Mouse (Mus musculus): ENCODE results near the gene Mical3. TPM values are rescaled to one million over a fixed set of nuclear protein-coding genes. Genes with fewer than 3 reads are reported as not detected.

The Mical3 gene
- polyA plus RNA-seq, 1 experiment from 2014 or later = 17.0 TPM

DNA sequence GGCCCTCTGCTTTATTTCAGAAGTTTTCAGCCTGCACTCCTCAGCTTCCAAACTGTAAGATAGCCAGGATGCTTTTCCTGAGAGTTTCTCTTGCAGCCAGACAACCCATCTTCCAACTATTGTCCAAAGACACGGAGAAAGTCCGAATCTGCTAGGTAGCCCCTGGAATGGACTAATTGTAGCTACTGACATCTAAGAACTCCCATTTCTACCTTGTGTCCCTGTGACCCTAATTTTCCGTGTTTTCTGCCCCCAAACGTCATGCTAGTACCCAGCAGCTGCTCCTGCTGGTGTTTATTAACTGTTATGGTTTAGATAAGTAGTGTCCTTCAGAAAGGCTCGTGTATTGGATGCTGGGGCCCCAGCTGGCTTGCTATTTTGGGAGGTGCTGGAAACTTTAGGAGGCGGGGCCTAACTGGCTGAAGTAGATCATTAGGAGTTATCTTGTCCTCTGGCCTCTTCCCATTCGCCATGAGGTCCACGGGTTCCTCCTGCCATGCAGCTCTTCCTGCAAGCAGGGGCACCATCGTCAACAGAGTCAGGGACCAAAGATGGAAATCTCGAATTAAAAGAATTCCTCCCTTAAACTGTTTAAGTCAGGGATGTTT lies 19.2 kb downstream of the Mical3 start:
- Histone ChIP-seq H3K27ac (replicated peaks; ENCODE audit: low read depth, low read length) (no peak overlapping the region; the same call in 1 of the 2 replicates), H3K4me1 (ENCODE audit: control insufficient read depth, insufficient read depth, low read length) (peaks cover 24% of the 10 kb centered on the region), H3K4me2 (ENCODE audit: low read depth, low read length) (no peak overlapping the region), H3K4me3 (ENCODE audit: low read depth, low read length) (no peak overlapping the region), H3K36me3 (ENCODE audit: control insufficient read depth, insufficient read depth, low read length) (peaks cover 10% of the 10 kb centered on the region; the same call in 1 of the 2 replicates), H3K9me3 (ENCODE audit: control insufficient read depth, low read length) (no peaks in the 10 kb centered on the region), H3K9ac (ENCODE audit: low read depth, low read length) (no peak overlapping the region), H3K27me3 (replicated peaks; ENCODE audit: control insufficient read depth, insufficient read depth, low read length) (no peaks in the 10 kb centered on the region)
- ATAC-seq (ENCODE audit: low read depth) (no peak), DNase-seq (ENCODE audit: low spot score) (no peak)
- 54% methylated on average over 10 of the region's 10 CpGs for WGBS

DNA sequence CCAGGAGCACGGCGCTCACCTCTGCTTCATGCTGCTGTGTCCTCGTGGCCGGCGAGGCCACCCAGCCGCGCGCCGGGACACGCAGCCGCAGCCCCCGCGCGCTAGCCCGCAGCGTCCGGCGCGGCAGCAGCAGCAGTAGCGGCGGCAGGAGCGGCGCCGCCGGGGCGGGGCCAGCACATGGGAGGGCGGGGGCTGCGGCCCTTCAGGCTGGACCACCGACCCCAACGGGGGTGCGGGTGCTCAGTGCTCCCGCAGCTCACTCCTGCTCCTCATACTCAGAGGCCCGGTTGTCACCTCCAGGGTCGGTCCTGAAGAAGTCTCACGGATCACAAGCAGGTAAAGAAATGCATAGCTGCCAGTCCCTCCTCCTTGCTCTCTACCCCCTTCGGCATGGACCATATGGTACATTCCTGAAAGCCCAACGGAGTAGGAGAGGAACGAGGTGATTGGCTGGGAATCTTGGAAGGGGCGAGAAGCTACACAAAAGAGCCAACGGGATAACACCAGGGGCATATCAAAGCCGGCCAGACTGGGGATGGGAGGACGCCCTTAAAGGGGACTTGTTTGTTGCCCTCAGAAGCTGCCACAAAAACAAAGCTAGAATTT lies 20.7 kb downstream of the Mical3 start:
- Histone ChIP-seq H3K9me3 (ENCODE audit: control insufficient read depth, low read length) (no peaks in the 10 kb centered on the region), H3K36me3 (ENCODE audit: control insufficient read depth, insufficient read depth, low read length) (peaks cover 12% of the 10 kb centered on the region; the same call in 1 of the 2 replicates), H3K27ac (replicated peaks; ENCODE audit: low read depth, low read length) (peak overlapping the region; percentile 86), H3K4me3 (ENCODE audit: low read depth, low read length) (peak overlapping the region; percentile 97), H3K4me1 (ENCODE audit: control insufficient read depth, insufficient read depth, low read length) (peaks cover 24% of the 10 kb centered on the region), H3K4me2 (ENCODE audit: low read depth, low read length) (peak overlapping the region; percentile 93), H3K27me3 (replicated peaks; ENCODE audit: control insufficient read depth, insufficient read depth, low read length) (no peaks in the 10 kb centered on the region), H3K9ac (ENCODE audit: low read depth, low read length) (peak overlapping the region; percentile 91)
- WGBS = 0% methylated on average over 11 of the region's 42 CpGs
- peak; percentile 99 for ATAC-seq (ENCODE audit: low read depth)
- DNase-seq (ENCODE audit: low spot score) = peak; percentile 99

DNA sequence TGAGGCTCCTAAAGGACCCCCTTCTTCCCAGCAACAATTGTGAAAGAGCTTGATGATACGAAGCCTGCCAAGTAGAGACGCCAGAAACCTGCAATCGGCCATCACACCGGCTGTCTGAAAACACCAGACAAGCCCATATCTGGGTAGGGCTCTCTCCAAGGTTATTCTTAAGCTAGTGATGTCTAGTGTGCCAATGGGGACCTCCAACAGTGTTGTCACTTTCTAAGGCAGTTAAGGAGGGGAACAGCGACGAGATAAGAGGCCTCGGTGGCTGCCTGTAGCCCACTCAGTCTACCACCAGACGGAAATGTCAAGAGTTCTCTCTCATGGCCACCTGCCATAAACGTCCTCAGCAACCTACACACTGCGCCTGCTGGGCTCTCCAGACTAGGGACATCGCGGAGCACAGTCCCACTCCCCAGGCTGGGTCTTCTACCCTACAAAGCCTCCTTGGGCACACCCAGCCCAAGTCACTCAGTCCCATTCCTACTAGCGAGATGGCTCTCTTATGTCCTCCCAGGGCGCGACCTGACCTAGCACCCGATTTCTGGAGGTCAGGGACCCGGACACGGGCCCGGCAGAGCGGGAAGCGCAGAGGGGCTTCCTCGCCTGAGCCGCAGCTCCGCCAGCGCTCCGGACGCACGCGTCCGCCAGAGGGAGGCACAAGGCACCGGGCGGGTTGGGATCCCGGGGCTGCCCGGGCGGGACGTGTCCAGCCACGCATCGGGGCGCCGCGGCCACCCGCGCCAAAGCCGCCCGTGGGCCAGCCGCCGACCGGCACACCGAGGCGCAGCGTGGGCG lies 21.4 kb downstream of the Mical3 start:
- Histone ChIP-seq H3K9ac (ENCODE audit: low read depth, low read length) (peak overlapping the region; percentile 91), H3K4me2 (ENCODE audit: low read depth, low read length) (peak overlapping the region; percentile 93), H3K36me3 (ENCODE audit: control insufficient read depth, insufficient read depth, low read length) (peaks cover 12% of the 10 kb centered on the region; the same call in 1 of the 2 replicates), H3K9me3 (ENCODE audit: control insufficient read depth, low read length) (no peaks in the 10 kb centered on the region), H3K27ac (replicated peaks; ENCODE audit: low read depth, low read length) (peak overlapping the region; percentile 86), H3K4me1 (ENCODE audit: control insufficient read depth, insufficient read depth, low read length) (peaks cover 24% of the 10 kb centered on the region), H3K27me3 (replicated peaks; ENCODE audit: control insufficient read depth, insufficient read depth, low read length) (no peaks in the 10 kb centered on the region), H3K4me3 (ENCODE audit: low read depth, low read length) (peak overlapping the region; percentile 97)
- 3% methylated on average over 23 of the region's 52 CpGs for WGBS
- peak; percentile 32 for DNase-seq (ENCODE audit: low spot score)
- peak; percentile 15 for ATAC-seq (ENCODE audit: low read depth)

DNA sequence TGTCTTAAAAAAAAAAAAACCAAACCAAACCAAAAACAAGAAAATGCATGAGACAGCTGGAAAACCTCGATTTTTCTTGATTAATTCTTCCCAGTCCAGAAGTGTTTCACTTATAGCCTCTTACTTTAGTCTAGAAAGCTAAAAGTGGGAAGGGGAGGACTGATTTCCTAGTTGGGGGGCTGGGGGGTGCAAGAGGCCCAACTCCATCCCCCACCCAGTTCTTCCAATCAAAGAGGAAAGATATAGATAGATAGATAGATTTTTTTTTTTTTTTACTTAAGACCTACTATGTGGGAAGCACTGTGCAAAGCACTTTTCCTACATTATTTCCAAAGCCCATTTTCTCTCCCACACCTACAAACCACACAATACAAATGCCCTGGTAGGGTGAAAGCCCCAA lies 22.7 kb downstream of the Mical3 start:
- H3K4me1 ChIP-seq (ENCODE audit: control insufficient read depth, insufficient read depth, low read length) = peaks cover 27% of the 10 kb centered on the region

DNA sequence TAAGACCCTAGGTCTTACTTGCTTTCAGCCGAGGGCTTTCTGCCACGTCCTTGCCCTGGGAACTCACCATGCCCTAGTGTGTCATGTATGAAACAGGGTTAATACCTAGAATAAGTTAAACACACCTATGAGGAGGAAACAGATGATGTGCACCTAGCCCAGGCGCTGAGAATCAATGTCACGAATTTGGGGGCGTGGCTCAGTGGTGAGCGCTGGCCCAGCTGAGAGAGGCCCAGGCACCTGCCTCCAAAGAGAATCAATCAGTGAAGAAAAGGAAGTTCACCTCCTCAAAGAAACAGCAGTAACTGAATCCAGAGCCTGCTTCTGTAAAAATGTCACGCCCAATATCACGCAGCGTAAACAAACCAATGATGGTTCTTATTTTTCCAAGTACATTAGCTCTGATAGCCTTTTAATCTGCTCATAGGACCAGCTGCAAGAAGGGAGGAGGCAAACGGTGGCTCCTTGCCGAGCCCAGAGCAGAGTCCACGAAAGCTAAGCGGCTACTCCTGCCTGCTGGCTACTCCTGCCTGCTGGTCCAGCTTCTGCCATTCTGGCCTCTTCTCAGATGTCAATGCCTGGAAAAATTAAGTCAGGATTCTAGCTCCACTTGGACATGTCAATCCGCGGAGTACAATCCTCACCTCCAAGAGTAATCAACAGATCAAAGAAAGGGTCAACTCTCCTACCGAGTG lies 23.9 kb downstream of the Mical3 start:
- Histone ChIP-seq H3K9ac (ENCODE audit: low read depth, low read length) (no peak overlapping the region), H3K36me3 (ENCODE audit: control insufficient read depth, insufficient read depth, low read length) (peaks cover 12% of the 10 kb centered on the region; the same call in 1 of the 2 replicates), H3K4me3 (ENCODE audit: low read depth, low read length) (no peak overlapping the region), H3K27ac (replicated peaks; ENCODE audit: low read depth, low read length) (no peak overlapping the region), H3K4me1 (ENCODE audit: control insufficient read depth, insufficient read depth, low read length) (peaks cover 29% of the 10 kb centered on the region), H3K9me3 (ENCODE audit: control insufficient read depth, low read length) (no peaks in the 10 kb centered on the region), H3K27me3 (replicated peaks; ENCODE audit: control insufficient read depth, insufficient read depth, low read length) (no peaks in the 10 kb centered on the region), H3K4me2 (ENCODE audit: low read depth, low read length) (no peak overlapping the region)
- 81% methylated on average over 16 of the region's 16 CpGs for WGBS
- ATAC-seq (ENCODE audit: low read depth) (no peak), DNase-seq (ENCODE audit: low spot score) (no peak)

More for the DNA sequence above, 22.7 kb downstream of the Mical3 start:
- WGBS = 73% methylated on average over 1 of the region's 1 CpGs
- ATAC-seq (ENCODE audit: low read depth) = no peak
- no peak overlapping the region for H3K4me3 ChIP-seq (ENCODE audit: low read depth, low read length)
- DNase-seq (ENCODE audit: low spot score) = no peak
- H3K9ac ChIP-seq (ENCODE audit: low read depth, low read length) = no peak overlapping the region
- 0 out of 2 replicates have a peak overlapping the region, but pooled peaks have one; percentile 93 for H3K4me2 ChIP-seq (ENCODE audit: low read depth, low read length)
- peaks cover 12% of the 10 kb centered on the region; the same call in 1 of the 2 replicates for H3K36me3 ChIP-seq (ENCODE audit: control insufficient read depth, insufficient read depth, low read length)
- no peaks in the 10 kb centered on the region for H3K27me3 ChIP-seq (replicated peaks; ENCODE audit: control insufficient read depth, insufficient read depth, low read length)
- no peaks in the 10 kb centered on the region for H3K9me3 ChIP-seq (ENCODE audit: control insufficient read depth, low read length)
- H3K27ac ChIP-seq (replicated peaks; ENCODE audit: low read depth, low read length) = no peak overlapping the region

DNA sequence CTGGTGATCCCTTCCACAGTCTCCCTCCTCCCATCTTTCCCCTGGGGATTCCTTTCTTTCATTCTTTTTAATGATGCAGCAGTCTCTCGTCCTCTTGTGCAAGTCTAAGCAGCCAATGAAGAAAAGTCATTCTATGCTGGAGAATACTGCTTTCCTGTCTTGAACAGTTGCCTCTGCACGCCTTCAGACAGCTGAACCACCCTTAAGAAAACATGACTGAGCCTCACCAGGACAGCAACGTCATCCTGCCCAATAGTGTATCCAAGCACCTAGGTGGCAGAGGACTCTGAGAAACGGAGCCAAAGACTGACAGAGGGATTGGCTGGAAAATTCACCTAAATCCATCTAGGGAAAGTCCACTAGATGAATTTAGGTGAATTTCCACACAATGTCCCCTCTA lies 25.1 kb downstream of the Mical3 start:
- 56% methylated on average over 4 of the region's 4 CpGs for WGBS

DNA sequence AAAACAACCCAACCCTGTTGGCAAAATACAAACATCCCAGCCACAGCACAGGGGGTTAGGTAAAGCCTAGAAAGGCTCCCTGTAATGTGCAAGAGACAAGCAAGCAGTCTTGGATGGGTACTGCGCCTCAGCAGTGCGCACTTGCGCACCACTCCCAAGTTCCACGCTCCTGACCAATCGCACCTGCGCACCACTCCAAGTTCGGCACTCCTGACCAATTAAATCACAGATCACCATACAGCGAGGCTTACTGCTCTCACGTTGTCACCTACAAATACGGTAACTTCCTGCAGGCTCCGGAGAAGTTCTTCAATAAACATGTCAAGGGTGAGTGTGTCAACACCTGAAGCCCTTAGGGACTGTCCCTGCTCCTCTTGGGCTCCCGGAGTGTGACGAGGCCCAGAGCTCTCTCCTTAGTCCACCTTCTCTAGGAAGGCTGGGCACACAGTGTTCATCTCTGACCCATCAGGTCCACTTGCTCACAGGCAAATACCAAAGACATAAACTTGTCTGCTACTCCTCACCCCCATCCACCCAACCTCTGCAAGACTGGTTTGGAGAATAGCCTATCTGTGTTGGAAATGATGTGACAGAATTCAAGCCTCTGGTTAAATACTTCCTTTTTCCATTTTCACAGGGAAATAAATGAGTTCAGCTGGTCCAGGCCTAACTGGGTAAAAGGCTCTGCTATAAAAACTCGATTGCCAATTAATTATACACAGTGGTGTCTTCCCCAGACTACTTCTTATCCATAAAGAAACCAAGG lies 27.2 kb downstream of the Mical3 start:
- peaks cover 12% of the 10 kb centered on the region; the same call in 1 of the 2 replicates for H3K36me3 ChIP-seq (ENCODE audit: control insufficient read depth, insufficient read depth, low read length)
- no peaks in the 10 kb centered on the region for H3K9me3 ChIP-seq (ENCODE audit: control insufficient read depth, low read length)
- no peaks in the 10 kb centered on the region for H3K27me3 ChIP-seq (replicated peaks; ENCODE audit: control insufficient read depth, insufficient read depth, low read length)
- H3K4me3 ChIP-seq (ENCODE audit: low read depth, low read length) = no peak overlapping the region
- no peak overlapping the region for H3K9ac ChIP-seq (ENCODE audit: low read depth, low read length)
- H3K4me1 ChIP-seq (ENCODE audit: control insufficient read depth, insufficient read depth, low read length) = peaks cover 11% of the 10 kb centered on the region
- no peak overlapping the region for H3K27ac ChIP-seq (replicated peaks; ENCODE audit: low read depth, low read length)
- no peak for DNase-seq (ENCODE audit: low spot score)
- H3K4me2 ChIP-seq (ENCODE audit: low read depth, low read length) = no peak overlapping the region
- 85% methylated on average over 14 of the region's 14 CpGs for WGBS
- ATAC-seq (ENCODE audit: low read depth) = no peak

More for the DNA sequence above, 25.1 kb downstream of the Mical3 start:
- no peaks in the 10 kb centered on the region for H3K9me3 ChIP-seq (ENCODE audit: control insufficient read depth, low read length)
- no peaks in the 10 kb centered on the region for H3K27me3 ChIP-seq (replicated peaks; ENCODE audit: control insufficient read depth, insufficient read depth, low read length)
- peaks cover 21% of the 10 kb centered on the region for H3K4me1 ChIP-seq (ENCODE audit: control insufficient read depth, insufficient read depth, low read length)
- no peak overlapping the region for H3K4me2 ChIP-seq (ENCODE audit: low read depth, low read length)
- DNase-seq (ENCODE audit: low spot score) = no peak
- H3K4me3 ChIP-seq (ENCODE audit: low read depth, low read length) = no peak overlapping the region
- no peak overlapping the region for H3K9ac ChIP-seq (ENCODE audit: low read depth, low read length)
- H3K27ac ChIP-seq (replicated peaks; ENCODE audit: low read depth, low read length) = no peak overlapping the region
- peaks cover 12% of the 10 kb centered on the region; the same call in 1 of the 2 replicates for H3K36me3 ChIP-seq (ENCODE audit: control insufficient read depth, insufficient read depth, low read length)
- ATAC-seq (ENCODE audit: low read depth) = no peak

Measured in embryonic facial prominence, embryonic 14.5 days (tissue).